Mouse (Mus musculus): ENCODE results near the gene Olfr96.

Gene Olfr96

DNA sequence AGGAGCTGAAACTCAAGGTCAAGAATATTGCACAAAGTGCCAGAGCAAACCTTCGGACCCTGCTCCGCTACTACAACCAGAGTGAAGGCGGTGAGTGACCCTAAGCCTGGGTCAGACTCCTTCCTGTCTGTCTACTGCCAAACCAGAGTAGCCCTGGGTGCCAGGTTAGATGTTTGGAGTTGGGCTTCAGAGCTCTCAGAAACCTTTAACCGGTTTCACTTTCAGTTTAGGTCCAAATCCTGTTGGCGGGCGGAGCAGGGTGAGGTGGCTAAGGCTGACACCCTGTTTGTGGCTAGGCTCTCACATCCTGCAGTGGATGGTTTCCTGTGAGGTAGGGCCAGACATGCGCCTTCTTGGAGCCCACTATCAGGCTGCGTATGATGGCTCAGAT is 50.8 kb downstream of the Olfr96 start:
- peak; percentile 73 for DNase-seq (ENCODE audit: low read depth, low spot score)

DNA sequence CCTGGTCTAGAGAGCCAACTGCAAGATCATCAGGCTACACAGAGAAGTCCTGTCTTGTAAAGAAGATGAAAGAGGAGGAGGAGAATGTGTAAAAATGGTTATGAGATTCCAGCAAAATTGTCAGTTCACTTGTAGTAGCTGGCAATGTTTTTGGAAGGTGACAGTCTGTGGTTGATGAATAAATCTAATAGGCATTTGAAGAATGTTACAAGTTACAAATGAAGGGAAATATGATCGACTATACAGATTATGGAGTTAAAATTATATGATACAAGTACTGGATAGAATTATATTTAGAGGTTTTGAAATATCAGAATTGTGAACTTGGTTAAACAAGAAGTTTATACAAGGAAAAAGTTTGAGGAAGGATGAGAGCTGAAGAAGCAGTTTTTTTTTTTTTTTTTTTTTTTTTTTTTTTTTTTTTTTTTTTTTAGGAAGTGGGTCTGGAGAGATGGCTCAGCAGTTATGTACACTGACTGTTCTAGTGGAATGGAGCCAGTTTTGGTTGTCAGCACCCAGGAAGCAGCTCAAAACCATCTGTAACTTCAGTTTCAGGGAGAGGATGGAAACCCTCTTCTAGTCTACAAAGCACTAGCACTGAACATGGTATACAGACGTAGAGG is 55.8 kb downstream of the Olfr96 start:
- no peak for DNase-seq (ENCODE audit: low read depth, low spot score)

Data from A20 (cell line).